Mouse (Mus musculus) brain, embryonic 14.5 days (tissue): ENCODE measurements around the gene Nos1.

Experiments used
- CTCF ChIP-seq: fragments of 200-500 bp; IDR thresholded peaks from 2 replicates; pipeline ENCODE4 v1.5.1; 2012; ENCODE audit warnings: inconsistent platforms, mild to moderate bottlenecking, moderate library complexity, borderline replicate concordance; ENCODE audit not compliant: insufficient read depth, insufficient read length; ENCODE audit errors: extremely low read depth
- POLR2A ChIP-seq: fragments of 200-500 bp; IDR thresholded peaks from 2 replicates; pipeline ENCODE4 v1.6.1; 2012; ENCODE audit warnings: mild to moderate bottlenecking, inconsistent platforms, borderline replicate concordance; ENCODE audit not compliant: poor library complexity, insufficient read depth, insufficient read length, severe bottlenecking; ENCODE audit errors: extremely low read depth

DNA sequence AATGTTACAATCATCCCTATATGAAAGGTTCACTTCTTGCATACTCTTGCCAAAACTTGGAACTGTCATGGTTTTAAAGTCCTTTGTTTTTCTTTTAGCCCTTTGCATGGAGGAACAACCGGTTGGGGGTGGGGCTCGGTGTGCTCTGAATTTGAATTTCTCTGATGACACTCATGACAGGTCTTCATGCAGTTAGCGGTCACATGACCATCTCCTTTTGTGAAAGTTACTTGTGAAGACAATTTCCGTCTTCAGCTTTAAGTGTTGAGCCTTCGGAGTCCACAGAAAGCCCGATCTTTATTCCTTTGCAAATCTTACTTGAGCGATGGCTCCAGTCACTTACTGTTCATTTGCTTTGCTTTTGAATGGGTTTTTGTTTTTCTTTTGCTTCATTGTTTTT, 30.1 kb downstream of the Nos1 start:
- TF ChIP-seq CTCF (no peak), POLR2A (no peak)
